Mouse (Mus musculus): ENCODE results near the gene Cela3b. TPM values are rescaled to one million over a fixed set of nuclear protein-coding genes. Genes with fewer than 3 reads are reported as not detected.
"Not testable (repeated sequence)": the region's sequence is repeated elsewhere in the genome, so short reads cannot be mapped to it uniquely, and the experiment has no call there.

Cela3b gene
- polyA plus RNA-seq, 2 experiments: 0.06 TPM; not detected in 1

- no peak overlapping the region for H3K27ac ChIP-seq
- no peak overlapping the region for H3K9ac ChIP-seq (replicated peaks)
- no peak for ATAC-seq (ENCODE audit: insufficient read depth)
- WGBS (ENCODE audit: insufficient replicate concordance): 25% methylated on average over 11 of the region's 11 CpGs
- no peaks in the 10 kb centered on the region for H3K4me1 ChIP-seq (replicated peaks; ENCODE audit: control insufficient read depth in 2 of 2, insufficient read depth in 2 of 2, low read length in 1 of 2)
- TF ChIP-seq EP300 (IDR thresholded peaks at IDR 0.05; ENCODE audit: low read depth): no peak
- no peak for TF ChIP-seq CTCF (IDR thresholded peaks at IDR 0.05; ENCODE audit: low read depth)
- no peak overlapping the region for H3K4me3 ChIP-seq (ENCODE audit: insufficient read depth in 1 of 2, low read depth in 2 of 2, low read length in 2 of 2)
- no peak overlapping the region for H3K4me2 ChIP-seq (ENCODE audit: low read depth)
- no peaks in the 10 kb centered on the region for H3K9me3 ChIP-seq (ENCODE audit: control insufficient read depth, low read length)
- no peaks in the 10 kb centered on the region for H3K36me3 ChIP-seq (replicated peaks; ENCODE audit: control insufficient read depth, insufficient read depth, low read depth)
- H3K27me3 ChIP-seq (ENCODE audit: control insufficient read depth, insufficient read depth, low read length): no peaks in the 10 kb centered on the region
- DNase-seq (ENCODE audit: low read depth in 3 of 3, low spot score in 3 of 3): no peak
Measured at GRCm38 (mm10) chr4:137417712-137418564, 12.4 kb downstream of the Cela3b start.

DNA sequence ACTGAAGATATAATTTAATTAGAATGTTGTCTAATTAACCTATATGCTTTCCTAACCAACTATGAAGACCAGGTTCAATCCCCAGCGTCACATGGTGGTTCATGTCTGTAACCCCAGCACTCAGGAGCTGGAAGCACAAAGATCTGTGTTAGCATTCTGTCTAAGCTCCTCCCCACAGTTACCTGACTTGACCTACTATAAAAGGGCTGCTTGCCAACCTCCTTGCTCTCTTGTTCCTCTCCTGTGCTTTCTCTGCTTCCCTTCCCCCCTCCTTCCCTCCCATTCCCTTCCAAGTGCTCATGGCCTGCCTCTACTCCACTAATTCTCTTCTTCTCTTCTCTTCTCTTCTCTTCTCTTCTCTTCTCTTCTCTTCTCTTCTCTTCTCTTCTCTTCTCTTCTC, 15.4 kb downstream of the Cela3b start:
- WGBS (ENCODE audit: insufficient replicate concordance): 73% methylated on average over 1 of the region's 1 CpGs

GRCm38 (mm10) chr4:137412185-137412709, 18.1 kb downstream of the Cela3b start:
- not testable (repeated sequence) for ATAC-seq (ENCODE audit: insufficient read depth); DNase-seq (ENCODE audit: low read depth in 3 of 3, low spot score in 3 of 3); H3K9ac ChIP-seq (replicated peaks); H3K4me2 ChIP-seq (ENCODE audit: low read depth); H3K27ac ChIP-seq; H3K9me3 ChIP-seq (ENCODE audit: control insufficient read depth, low read length); H3K4me3 ChIP-seq (ENCODE audit: insufficient read depth in 1 of 2, low read depth in 2 of 2, low read length in 2 of 2); H3K4me1 ChIP-seq (replicated peaks; ENCODE audit: control insufficient read depth in 2 of 2, insufficient read depth in 2 of 2, low read length in 1 of 2); H3K27me3 ChIP-seq (ENCODE audit: control insufficient read depth, insufficient read depth, low read length); H3K36me3 ChIP-seq (replicated peaks; ENCODE audit: control insufficient read depth, insufficient read depth, low read depth)
- WGBS (ENCODE audit: insufficient replicate concordance): 69% methylated on average over 7 of the region's 7 CpGs

More for the DNA sequence above, 15.4 kb downstream of the Cela3b start:
- Histone ChIP-seq H3K9ac (replicated peaks) (no peak overlapping the region), H3K36me3 (replicated peaks; ENCODE audit: control insufficient read depth, insufficient read depth, low read depth) (no peaks in the 10 kb centered on the region), H3K4me3 (ENCODE audit: insufficient read depth in 1 of 2, low read depth in 2 of 2, low read length in 2 of 2) (no peak overlapping the region), H3K4me2 (ENCODE audit: low read depth) (no peak overlapping the region), H3K9me3 (ENCODE audit: control insufficient read depth, low read length) (no peaks in the 10 kb centered on the region), H3K27me3 (ENCODE audit: control insufficient read depth, insufficient read depth, low read length) (no peaks in the 10 kb centered on the region), H3K4me1 (replicated peaks; ENCODE audit: control insufficient read depth in 2 of 2, insufficient read depth in 2 of 2, low read length in 1 of 2) (no peaks in the 10 kb centered on the region), H3K27ac (no peak overlapping the region)
- no peak for DNase-seq (ENCODE audit: low read depth in 3 of 3, low spot score in 3 of 3)
- TF ChIP-seq CTCF (IDR thresholded peaks at IDR 0.05; ENCODE audit: low read depth): no peak
- TF ChIP-seq EP300 (IDR thresholded peaks at IDR 0.05; ENCODE audit: low read depth): no peak
- ATAC-seq (ENCODE audit: insufficient read depth): no peak

GRCm38 (mm10) chr4:137409691-137410090, 20.6 kb downstream of the Cela3b start, which contains the start of gene Cela3a:
Gene Cela3a (minus strand): TSS chr4:137409791.
- no peak for TF ChIP-seq EP300 (IDR thresholded peaks at IDR 0.05; ENCODE audit: low read depth)
- no peak for TF ChIP-seq CTCF (IDR thresholded peaks at IDR 0.05; ENCODE audit: low read depth)
- Histone ChIP-seq H3K27me3 (ENCODE audit: control insufficient read depth, insufficient read depth, low read length) (no peaks in the 10 kb centered on the region), H3K27ac (no peak within 1 kb of the TSS), H3K36me3 (replicated peaks; ENCODE audit: control insufficient read depth, insufficient read depth, low read depth) (no peaks in the 10 kb centered on the region), H3K9ac (replicated peaks) (no peak within 1 kb of the TSS), H3K9me3 (ENCODE audit: control insufficient read depth, low read length) (no peaks in the 10 kb centered on the region), H3K4me2 (ENCODE audit: low read depth) (no peak within 1 kb of the TSS), H3K4me3 (ENCODE audit: insufficient read depth in 1 of 2, low read depth in 2 of 2, low read length in 2 of 2) (no peak within 1 kb of the TSS), H3K4me1 (replicated peaks; ENCODE audit: control insufficient read depth in 2 of 2, insufficient read depth in 2 of 2, low read length in 1 of 2) (no peaks in the 10 kb centered on the region)
- WGBS (ENCODE audit: insufficient replicate concordance): 58% methylated on average over 5 of the region's 5 CpGs
- ATAC-seq (ENCODE audit: insufficient read depth) (no peak), DNase-seq (ENCODE audit: low read depth in 3 of 3, low spot score in 3 of 3) (no peak)

DNA sequence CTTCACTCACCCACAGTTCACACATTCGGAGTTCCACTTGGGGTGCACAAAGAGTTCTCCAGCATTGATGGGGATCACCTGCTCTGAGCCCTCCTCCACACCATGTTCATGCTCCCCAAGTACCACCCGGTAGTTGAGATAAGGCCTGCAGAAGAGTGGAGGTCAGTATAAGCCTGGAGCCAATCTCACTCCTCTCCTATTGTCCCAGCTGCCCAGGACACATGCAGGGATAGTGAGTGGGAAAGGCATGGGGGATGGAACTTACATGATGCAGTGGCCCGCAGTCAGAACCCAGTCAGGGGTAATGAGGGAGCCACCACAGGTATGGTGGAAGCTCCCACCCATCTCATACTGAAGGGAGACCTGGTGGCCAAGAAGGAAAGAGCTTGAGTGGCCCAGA, 24.8 kb downstream of the Cela3b start:
- no peak overlapping the region for H3K27ac ChIP-seq
- TF ChIP-seq EP300 (IDR thresholded peaks at IDR 0.05; ENCODE audit: low read depth): no peak
- no peak for TF ChIP-seq CTCF (IDR thresholded peaks at IDR 0.05; ENCODE audit: low read depth)
- no peaks in the 10 kb centered on the region for H3K27me3 ChIP-seq (ENCODE audit: control insufficient read depth, insufficient read depth, low read length)
- no peak overlapping the region for H3K9ac ChIP-seq (replicated peaks)
- no peak overlapping the region for H3K4me2 ChIP-seq (ENCODE audit: low read depth)
- no peaks in the 10 kb centered on the region for H3K4me1 ChIP-seq (replicated peaks; ENCODE audit: control insufficient read depth in 2 of 2, insufficient read depth in 2 of 2, low read length in 1 of 2)
- ATAC-seq (ENCODE audit: insufficient read depth): no peak
- H3K4me3 ChIP-seq (ENCODE audit: insufficient read depth in 1 of 2, low read depth in 2 of 2, low read length in 2 of 2): no peak overlapping the region
- 60% methylated on average over 3 of the region's 3 CpGs for WGBS (ENCODE audit: insufficient replicate concordance)
- no peaks in the 10 kb centered on the region for H3K9me3 ChIP-seq (ENCODE audit: control insufficient read depth, low read length)
- no peak for DNase-seq (ENCODE audit: low read depth in 3 of 3, low spot score in 3 of 3)
- H3K36me3 ChIP-seq (replicated peaks; ENCODE audit: control insufficient read depth, insufficient read depth, low read depth): no peaks in the 10 kb centered on the region
